Mouse (Mus musculus) embryonic facial prominence, embryonic 15.5 days (tissue): ENCODE results near the gene Clba1. TPM values are rescaled to one million over a fixed set of nuclear protein-coding genes. Genes with fewer than 3 reads are reported as not detected.
A peak's percentile ranks its signal among the peaks of the same experiment; 100 is the strongest.

Experiments
- ATAC-seq: fragments of 200-750 bp; cut with Nextera tagmentation; 2 replicates; pipeline ENCODE4 v1.8.0; 2017; ENCODE audit warnings: low read depth, moderate TSS enrichment; ENCODE audit not compliant: insufficient number of reproducible peaks, low FRiP score, low TSS enrichment
- H3K27ac ChIP-seq: fragments of 300-500 bp; sonication (generic); replicated peaks from 2 replicates; pipeline ENCODE4 v1.5.1; 2015; ENCODE audit warnings: mild to moderate bottlenecking, inconsistent platforms
- H3K27me3 ChIP-seq: fragments of 300-500 bp; sonication (generic); 2 replicates; pipeline ENCODE4 v1.6.1; 2015; ENCODE audit warnings: inconsistent platforms
- H3K36me3 ChIP-seq: fragments of 300-500 bp; sonication (generic); 2 replicates; pipeline ENCODE4 v1.6.1; 2015; ENCODE audit warnings: mild to moderate bottlenecking, inconsistent platforms
- H3K4me1 ChIP-seq: fragments of 300-500 bp; sonication (generic); 2 replicates; pipeline ENCODE4 v1.6.1; 2015; ENCODE audit warnings: inconsistent platforms
- H3K4me2 ChIP-seq: fragments of 300-500 bp; sonication (generic); replicated peaks from 2 replicates; pipeline ENCODE4 v1.6.1; 2015; ENCODE audit warnings: mild to moderate bottlenecking, inconsistent platforms
- H3K4me3 ChIP-seq: fragments of 300-500 bp; sonication (generic); replicated peaks from 2 replicates; pipeline ENCODE4 v1.5.1; 2015; ENCODE audit warnings: mild to moderate bottlenecking, inconsistent platforms
- H3K9ac ChIP-seq: fragments of 300-500 bp; sonication (generic); 2 replicates; pipeline ENCODE4 v1.6.1; 2015; ENCODE audit warnings: inconsistent platforms
- H3K9me3 ChIP-seq: fragments of 300-500 bp; sonication (generic); replicated peaks from 2 replicates; pipeline ENCODE4 v1.6.1; 2016; ENCODE audit warnings: inconsistent platforms
- WGBS: fragments of 180-500 bp; shearing (Covaris S2); methylation state at CpG from one replicate; pipeline ENCODE4 v1.1.7; 2015; 5-methylcytosine and 5-hydroxymethylcytosine counted together
- polyA plus RNA-seq: library from polyadenylated mRNA; unstranded; fragments of >200 nt; fragmentation: Nextera tagmentation; extraction: Ambion mirVana; gene quantifications from 2 replicates; pipeline ENCODE4 v1.2.1, GENCODE M21; 2015

Clba1 gene
- polyA plus RNA-seq, 1 experiment from 2014 or later = 16.5 TPM

GRCm38 (mm10) chr12:112769031-112769430, 39.7 kb upstream of the Clba1 start:
- H3K9ac ChIP-seq = no peak overlapping the region
- H3K27me3 ChIP-seq = no peaks in the 10 kb centered on the region
- no peaks in the 10 kb centered on the region for H3K36me3 ChIP-seq
- 82% methylated on average over 6 of the region's 6 CpGs for WGBS
- H3K9me3 ChIP-seq = no peaks in the 10 kb centered on the region
- ATAC-seq = no peak
- no peak overlapping the region for H3K4me3 ChIP-seq
- no peak overlapping the region for H3K27ac ChIP-seq
- no peak overlapping the region for H3K4me2 ChIP-seq
- no peaks in the 10 kb centered on the region for H3K4me1 ChIP-seq

- 56% methylated on average over 2 of the region's 2 CpGs for WGBS
- H3K27ac ChIP-seq = no peak overlapping the region
- H3K4me2 ChIP-seq = no peak overlapping the region
- H3K4me1 ChIP-seq = no peaks in the 10 kb centered on the region
- no peak for ATAC-seq
- no peak overlapping the region for H3K9ac ChIP-seq
- no peaks in the 10 kb centered on the region for H3K9me3 ChIP-seq
- H3K4me3 ChIP-seq = no peak overlapping the region
- H3K36me3 ChIP-seq = no peaks in the 10 kb centered on the region
- H3K27me3 ChIP-seq = no peaks in the 10 kb centered on the region
Measured at GRCm38 (mm10) chr12:112769751-112770150, 39.0 kb upstream of the Clba1 start.

GRCm38 (mm10) chr12:112770396-112770795, 38.3 kb upstream of the Clba1 start:
- 72% methylated on average over 4 of the region's 4 CpGs for WGBS

GRCm38 (mm10) chr12:112772306-112772705, 36.4 kb upstream of the Clba1 start:
- Histone ChIP-seq H3K27me3 (no peaks in the 10 kb centered on the region), H3K27ac (no peak overlapping the region), H3K9me3 (no peaks in the 10 kb centered on the region), H3K36me3 (no peaks in the 10 kb centered on the region), H3K4me2 (no peak overlapping the region), H3K4me1 (no peaks in the 10 kb centered on the region), H3K9ac (no peak overlapping the region), H3K4me3 (no peak overlapping the region)
- no peak for ATAC-seq
- WGBS = 86% methylated on average over 14 of the region's 14 CpGs

More at GRCm38 (mm10) chr12:112770396-112770795, 38.3 kb upstream of the Clba1 start:
- Histone ChIP-seq H3K27me3 (no peaks in the 10 kb centered on the region), H3K36me3 (no peaks in the 10 kb centered on the region), H3K4me3 (no peak overlapping the region), H3K9me3 (no peaks in the 10 kb centered on the region), H3K4me1 (no peaks in the 10 kb centered on the region), H3K9ac (no peak overlapping the region), H3K4me2 (no peak overlapping the region), H3K27ac (no peak overlapping the region)
- ATAC-seq = no peak

GRCm38 (mm10) chr12:112773366-112773765, 35.4 kb upstream of the Clba1 start:
- no peaks in the 10 kb centered on the region for H3K27me3 ChIP-seq
- H3K27ac ChIP-seq = no peak overlapping the region
- no peak overlapping the region for H3K4me3 ChIP-seq
- no peak overlapping the region for H3K4me2 ChIP-seq
- no peaks in the 10 kb centered on the region for H3K9me3 ChIP-seq
- no peaks in the 10 kb centered on the region for H3K36me3 ChIP-seq
- no peak overlapping the region for H3K9ac ChIP-seq
- H3K4me1 ChIP-seq = no peaks in the 10 kb centered on the region
- 41% methylated on average over 9 of the region's 9 CpGs for WGBS
- ATAC-seq = no peak

GRCm38 (mm10) chr12:112774026-112774425, 34.7 kb upstream of the Clba1 start:
- no peaks in the 10 kb centered on the region for H3K27me3 ChIP-seq
- no peak overlapping the region for H3K4me3 ChIP-seq
- no peak overlapping the region for H3K9ac ChIP-seq
- WGBS = 82% methylated on average over 6 of the region's 6 CpGs
- H3K27ac ChIP-seq = no peak overlapping the region
- H3K4me1 ChIP-seq = no peaks in the 10 kb centered on the region
- no peaks in the 10 kb centered on the region for H3K9me3 ChIP-seq
- no peak for ATAC-seq
- no peak overlapping the region for H3K4me2 ChIP-seq
- no peaks in the 10 kb centered on the region for H3K36me3 ChIP-seq

GRCm38 (mm10) chr12:112774481-112774880, 34.3 kb upstream of the Clba1 start:
- ATAC-seq = no peak
- Histone ChIP-seq H3K9ac (no peak overlapping the region), H3K27me3 (no peaks in the 10 kb centered on the region), H3K36me3 (no peaks in the 10 kb centered on the region), H3K27ac (no peak overlapping the region), H3K4me1 (no peaks in the 10 kb centered on the region), H3K4me2 (no peak overlapping the region), H3K4me3 (no peak overlapping the region), H3K9me3 (no peaks in the 10 kb centered on the region)
- WGBS = 89% methylated on average over 10 of the region's 10 CpGs

- H3K36me3 ChIP-seq = no peaks in the 10 kb centered on the region
- H3K4me1 ChIP-seq = peaks cover 39% of the 10 kb centered on the region
- no peak for ATAC-seq
- H3K27me3 ChIP-seq = no peaks in the 10 kb centered on the region
- no peaks in the 10 kb centered on the region for H3K9me3 ChIP-seq
- no peak overlapping the region for H3K9ac ChIP-seq
- H3K4me3 ChIP-seq = no peak overlapping the region
- no peak overlapping the region for H3K4me2 ChIP-seq
- 64% methylated on average over 8 of the region's 8 CpGs for WGBS
- H3K27ac ChIP-seq = no peak overlapping the region
Measured at GRCm38 (mm10) chr12:112791026-112791425, 17.7 kb upstream of the Clba1 start.

GRCm38 (mm10) chr12:112793601-112794355, 15.0 kb upstream of the Clba1 start:
- Histone ChIP-seq H3K9me3 (no peaks in the 10 kb centered on the region), H3K36me3 (no peaks in the 10 kb centered on the region), H3K4me2 (peak overlapping the region; percentile 33; the same call in 1 of the 2 replicates), H3K4me1 (peaks cover 67% of the 10 kb centered on the region), H3K27ac (peak overlapping the region; percentile 67), H3K9ac (no peak overlapping the region), H3K4me3 (no peak overlapping the region), H3K27me3 (no peaks in the 10 kb centered on the region)
- 61% methylated on average over 13 of the region's 13 CpGs for WGBS
- ATAC-seq = no peak

- Histone ChIP-seq H3K4me2 (peak overlapping the region; percentile 33; the same call in 1 of the 2 replicates), H3K4me3 (0 out of 2 replicates have a peak overlapping the region, but pooled peaks have one; percentile 16), H3K9me3 (no peaks in the 10 kb centered on the region), H3K27me3 (no peaks in the 10 kb centered on the region), H3K27ac (peak overlapping the region; percentile 67), H3K36me3 (no peaks in the 10 kb centered on the region), H3K9ac (no peak overlapping the region), H3K4me1 (peaks cover 72% of the 10 kb centered on the region)
- ATAC-seq = no peak
- 29% methylated on average over 7 of the region's 7 CpGs for WGBS
Measured at GRCm38 (mm10) chr12:112794356-112794816, 14.4 kb upstream of the Clba1 start.

GRCm38 (mm10) chr12:112794998-112795397, 13.7 kb upstream of the Clba1 start:
- Histone ChIP-seq H3K4me2 (peak overlapping the region; percentile 33), H3K9me3 (no peaks in the 10 kb centered on the region), H3K27me3 (no peaks in the 10 kb centered on the region), H3K4me1 (peaks cover 74% of the 10 kb centered on the region), H3K36me3 (no peaks in the 10 kb centered on the region), H3K27ac (peak overlapping the region; percentile 67; the same call in 1 of the 2 replicates), H3K4me3 (peak overlapping the region; percentile 16; the same call in 1 of the 2 replicates), H3K9ac (no peak overlapping the region)
- no peak for ATAC-seq
- WGBS = 78% methylated on average over 5 of the region's 5 CpGs
